Mouse (Mus musculus) MEL (cell line): ENCODE data around the gene Ciita. TPM values are rescaled to one million over a fixed set of nuclear protein-coding genes. Genes with fewer than 3 reads are reported as not detected.

Experiments
- DNase-seq: peaks from one replicate; pipeline ENCODE4 v3.0.0; 2011; ENCODE audit warnings: low read depth, low spot score
- H3K27ac ChIP-seq: 2 replicates; pipeline ENCODE4 v1.5.1; 2012; ENCODE audit warnings: low read depth, mild to moderate bottlenecking, control low read depth, low read length, moderate library complexity; ENCODE audit not compliant: control insufficient read depth
- H3K27me3 ChIP-seq, 2 experiments: fragments of 150-350 bp in 1 of 2; sonication (generic) in 1 of 2; 2 replicates each; pipeline ENCODE4 v1.6.1; 2012; ENCODE audit warnings: low read length in 2 of 2, mild to moderate bottlenecking in 2 of 2, improper control_type of control experiment in 1 of 2, moderate library complexity in 1 of 2; ENCODE audit not compliant: insufficient read depth in 2 of 2, control insufficient read depth in 1 of 2
- H3K36me3 ChIP-seq, 2 experiments: 2 replicates each; pipeline ENCODE4 v1.6.1; 2012 to 2014; ENCODE audit warnings: low read length in 2 of 2, improper control_type of control experiment in 1 of 2, inconsistent platforms in 1 of 2, mild to moderate bottlenecking in 1 of 2; ENCODE audit not compliant: insufficient read depth in 2 of 2, control insufficient read depth in 1 of 2
- H3K4me1 ChIP-seq, 2 experiments: fragments of 150-350 bp in 1 of 2; sonication (generic) in 1 of 2; 2 replicates each; pipeline ENCODE4 v1.6.1; 2012; ENCODE audit warnings: low read length in 2 of 2, improper control_type of control experiment in 1 of 2, mild to moderate bottlenecking in 1 of 2; ENCODE audit not compliant: insufficient read depth in 2 of 2, control insufficient read depth in 1 of 2
- H3K4me3 ChIP-seq, 2 experiments: fragments of 150-350 bp in 1 of 2; sonication (generic) in 1 of 2; 2 replicates each; pipeline ENCODE4 v1.5.1; 2012; ENCODE audit warnings: low read depth in 2 of 2, low read length in 2 of 2, mild to moderate bottlenecking in 2 of 2, moderate library complexity in 2 of 2, control low read depth in 1 of 2, improper control_type of control experiment in 1 of 2; ENCODE audit not compliant: control insufficient read depth in 1 of 2, insufficient read depth in 1 of 2
- H3K79me2 ChIP-seq: 2 replicates; pipeline ENCODE4 v1.6.1; 2012; ENCODE audit warnings: mild to moderate bottlenecking, low read length, moderate library complexity; ENCODE audit not compliant: control insufficient read depth, poor library complexity, insufficient read depth
- H3K9ac ChIP-seq: 2 replicates; pipeline ENCODE4 v1.6.1; 2012; ENCODE audit warnings: low read depth, mild to moderate bottlenecking, control low read depth, low read length, moderate library complexity; ENCODE audit not compliant: control insufficient read depth, poor library complexity, severe bottlenecking
- H3K9me3 ChIP-seq: fragments of 150-350 bp; sonication (generic); replicated peaks from 2 replicates; pipeline ENCODE4 v1.6.1; 2012; ENCODE audit warnings: mild to moderate bottlenecking, low read length, improper control_type of control experiment, moderate library complexity; ENCODE audit not compliant: insufficient read depth
- BHLHE40 ChIP-seq: IDR thresholded peaks from 2 replicates; pipeline ENCODE4 v1.6.1; 2012; ENCODE audit warnings: low read depth, mild to moderate bottlenecking, inconsistent platforms, low read length, improper control_type of control experiment, borderline replicate concordance
- CHD1 ChIP-seq: IDR thresholded peaks from 2 replicates; pipeline ENCODE4 v1.6.1; 2012; ENCODE audit warnings: low read depth, mild to moderate bottlenecking, inconsistent platforms, low read length, improper control_type of control experiment
- EP300 ChIP-seq, 2 experiments: IDR thresholded peaks; 2 replicates each; pipeline ENCODE4 v1.6.1; 2011; ENCODE audit warnings: improper control_type of control experiment in 2 of 2, low read length in 2 of 2, low read depth in 1 of 2, mild to moderate bottlenecking in 1 of 2
- ETS1 ChIP-seq: IDR thresholded peaks from 2 replicates; pipeline ENCODE4 v1.6.1; 2012; ENCODE audit warnings: low read depth, mild to moderate bottlenecking, inconsistent platforms, low read length, improper control_type of control experiment, moderate library complexity
- GABPA ChIP-seq: IDR thresholded peaks from 2 replicates; pipeline ENCODE4 v1.6.1; 2012; ENCODE audit warnings: low read depth, mild to moderate bottlenecking, inconsistent platforms, low read length, improper control_type of control experiment, moderate library complexity
- GATA1 ChIP-seq: IDR thresholded peaks from 2 replicates; pipeline ENCODE4 v1.6.1; 2011; ENCODE audit warnings: low read depth, low read length, improper control_type of control experiment
- KAT2A ChIP-seq: conservative IDR thresholded peaks from 2 replicates; pipeline ENCODE4 v1.6.1; 2012; ENCODE audit warnings: low read depth, low read length, improper control_type of control experiment, inconsistent platforms
- MAFK ChIP-seq: IDR thresholded peaks from 2 replicates; pipeline ENCODE4 v1.6.1; 2011; ENCODE audit warnings: low read depth, mild to moderate bottlenecking, low read length, improper control_type of control experiment, borderline replicate concordance
- MEF2A ChIP-seq: IDR thresholded peaks from 2 replicates; pipeline ENCODE4 v1.6.1; 2014; ENCODE audit warnings: low read depth, mild to moderate bottlenecking, inconsistent platforms, low read length, improper control_type of control experiment; ENCODE audit not compliant: poor library complexity, insufficient replicate concordance, severe bottlenecking; ENCODE audit errors: extremely low read depth
- MYB ChIP-seq: IDR thresholded peaks from 2 replicates; pipeline ENCODE4 v1.6.1; 2011; ENCODE audit warnings: mild to moderate bottlenecking, low read depth, low read length, improper control_type of control experiment
- MYC ChIP-seq: IDR thresholded peaks from 2 replicates; pipeline ENCODE4 v1.6.1; 2011; ENCODE audit warnings: low read depth, mild to moderate bottlenecking, low read length, improper control_type of control experiment, moderate library complexity
- POLR2A ChIP-seq, 2 experiments: IDR thresholded peaks; 2 replicates each; pipeline ENCODE4 v1.6.1; 2011 to 2012; ENCODE audit warnings: low read length in 2 of 2, mild to moderate bottlenecking in 2 of 2, control low read depth in 1 of 2, improper control_type of control experiment in 1 of 2, low read depth in 1 of 2, moderate library complexity in 1 of 2; ENCODE audit not compliant: control insufficient read depth in 1 of 2, insufficient read depth in 1 of 2, poor library complexity in 1 of 2
- POLR2AphosphoS2 ChIP-seq: IDR thresholded peaks from 2 replicates; pipeline ENCODE4 v1.6.1; 2011; ENCODE audit warnings: low read length, improper control_type of control experiment
- POLR2AphosphoS5 ChIP-seq: IDR thresholded peaks from 2 replicates; pipeline ENCODE4 v1.6.1; 2012; ENCODE audit warnings: low read depth, borderline replicate concordance, mild to moderate bottlenecking, inconsistent platforms, low read length, moderate library complexity, mixed read lengths
- RAD21 ChIP-seq: IDR thresholded peaks from 2 replicates; pipeline ENCODE4 v1.6.1; 2011; ENCODE audit warnings: mild to moderate bottlenecking, low read depth, low read length, improper control_type of control experiment
- SIN3A ChIP-seq: IDR thresholded peaks from 2 replicates; pipeline ENCODE4 v1.6.1; 2012; ENCODE audit warnings: low read length, improper control_type of control experiment, inconsistent platforms
- TAL1 ChIP-seq: IDR thresholded peaks from 2 replicates; pipeline ENCODE4 v1.6.1; 2012; ENCODE audit warnings: mild to moderate bottlenecking, inconsistent platforms, low read length, moderate library complexity, mixed read lengths
- TBP ChIP-seq: IDR thresholded peaks from 2 replicates; pipeline ENCODE4 v1.8.0; 2011; ENCODE audit warnings: low read depth, low read length, improper control_type of control experiment
- TCF12 ChIP-seq: IDR thresholded peaks from 2 replicates; pipeline ENCODE4 v1.6.1; 2014; ENCODE audit warnings: low read depth, mild to moderate bottlenecking, inconsistent platforms, low read length, improper control_type of control experiment, moderate library complexity
- UBTF ChIP-seq: IDR thresholded peaks from 2 replicates; pipeline ENCODE4 v1.6.1; 2012; ENCODE audit warnings: low read depth, mild to moderate bottlenecking, inconsistent platforms, low read length, improper control_type of control experiment, moderate library complexity, borderline replicate concordance; ENCODE audit not compliant: insufficient read depth
- USF2 ChIP-seq, 2 experiments: IDR thresholded peaks; 2 replicates each; pipeline ENCODE4 v1.6.1; 2011 to 2012; ENCODE audit warnings: improper control_type of control experiment in 2 of 2, low read length in 2 of 2, borderline replicate concordance in 1 of 2, inconsistent platforms in 1 of 2, low read depth in 1 of 2, mild to moderate bottlenecking in 1 of 2; ENCODE audit not compliant: insufficient read depth in 1 of 2
- ZMIZ1 ChIP-seq: IDR thresholded peaks from 2 replicates; pipeline ENCODE4 v1.6.1; 2012; ENCODE audit warnings: low read depth, mild to moderate bottlenecking, inconsistent platforms, low read length, improper control_type of control experiment, moderate library complexity
- polyA plus RNA-seq, 2 experiments: library from polyadenylated mRNA; stranded (reverse) in 1 of 2; unstranded in 1 of 2; fragments of >175 nt in 1 of 2; fragments of >200 nt in 1 of 2; gene quantifications; 2 replicates each; pipeline versions ENCODE4 v1.2.1 to v1.2.4; 2012; ENCODE audit warnings: low replicate concordance in 2 of 2, low read depth in 1 of 2; ENCODE audit not compliant: insufficient read length in 2 of 2, insufficient read depth in 1 of 2, missing spikeins in 1 of 2
- total RNA-seq: library from RNA; depleted of rRNA; stranded (reverse); fragments of 300-350 nt; gene quantifications from 2 replicates; pipeline ENCODE4 v1.2.3, GENCODE M21; 2012

The Ciita gene
- total and polyA plus RNA-seq, 3 experiments = 0.04 TPM; not detected in 2

- Histone ChIP-seq H3K4me3 (no peak overlapping the region), H3K27ac (no peak overlapping the region), H3K9ac (no peak overlapping the region), H3K9me3 (no peaks in the 10 kb centered on the region), H3K27me3 (no peaks in the 10 kb centered on the region), H3K79me2 (peaks cover 14% of the 10 kb centered on the region), H3K4me1 (peaks cover 3 to 12% of the 10 kb centered on the region in 2 experiments; a peak in 3 of 4 replicates), H3K36me3 (peaks cover 0 to 10% of the 10 kb centered on the region in 2 experiments; a peak in 1 of 4 replicates)
- no peak for TF ChIP-seq BHLHE40
- TF ChIP-seq GATA1 = no peak
- TF ChIP-seq POLR2A (IDR thresholded peaks at IDR 0.05; ENCODE audit: control insufficient read depth in 1 of 2, insufficient read depth in 1 of 2, low read depth in 1 of 2, low read length in 2 of 2, poor library complexity in 1 of 2) = no peak
- TF ChIP-seq MYB = no peak
- TF ChIP-seq ZMIZ1 = no peak
- no peak for TF ChIP-seq MYC
- no peak for TF ChIP-seq POLR2AphosphoS2
- no peak for TF ChIP-seq USF2 (IDR thresholded peaks at IDR 0.05; ENCODE audit: borderline replicate concordance in 1 of 2, insufficient read depth in 1 of 2, low read depth in 1 of 2, low read length in 2 of 2)
- no peak for TF ChIP-seq TCF12
- no peak for TF ChIP-seq MAFK
- TF ChIP-seq UBTF = no peak
- no peak for TF ChIP-seq POLR2AphosphoS5
- no peak for DNase-seq
These were observed 67.0 kb downstream of the Ciita start for GRCm38 (mm10) chr16:10546865-10547264.

DNA sequence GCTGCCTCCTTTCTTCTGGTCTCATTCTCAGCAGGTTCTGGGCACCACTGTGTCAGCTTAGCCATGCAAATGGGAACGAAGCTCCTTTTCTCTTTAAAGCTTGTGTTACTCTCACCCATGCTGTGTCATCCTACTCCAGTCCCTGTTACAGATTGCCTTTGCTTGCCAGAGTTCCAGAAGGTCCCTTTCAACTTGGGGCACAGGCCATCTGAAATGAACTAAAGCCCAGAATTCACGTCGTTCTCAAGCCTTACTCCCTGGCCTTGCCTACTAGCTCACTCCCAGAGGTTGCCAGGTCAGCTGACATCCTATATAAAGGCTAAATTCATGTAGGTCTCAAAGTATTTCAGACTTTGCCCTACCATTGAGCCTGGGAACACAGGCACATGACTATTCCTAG, 69.1 kb downstream of the Ciita start:
- Histone ChIP-seq H3K27ac (no peak overlapping the region), H3K4me3 (no peak overlapping the region), H3K27me3 (no peaks in the 10 kb centered on the region), H3K79me2 (peaks cover 8% of the 10 kb centered on the region), H3K9me3 (no peaks in the 10 kb centered on the region), H3K4me1 (peaks cover 5 to 15% of the 10 kb centered on the region in 2 experiments; a peak in 3 of 4 replicates), H3K36me3 (peaks cover 0 to 16% of the 10 kb centered on the region in 2 experiments; a peak in 2 of 4 replicates), H3K9ac (no peak overlapping the region)
- DNase-seq = no peak
- TF ChIP-seq TAL1 = no peak
- no peak for TF ChIP-seq KAT2A
- TF ChIP-seq EP300 (IDR thresholded peaks at IDR 0.05; ENCODE audit: low read depth in 1 of 2, low read length in 2 of 2) = no peak
- TF ChIP-seq ETS1 = no peak
- TF ChIP-seq SIN3A = no peak
- no peak for TF ChIP-seq MAFK
- TF ChIP-seq GABPA = no peak
- TF ChIP-seq RAD21 = no peak
- TF ChIP-seq CHD1 = no peak
- TF ChIP-seq TBP = no peak
- no peak for TF ChIP-seq POLR2AphosphoS2
- no peak for TF ChIP-seq USF2 (IDR thresholded peaks at IDR 0.05; ENCODE audit: borderline replicate concordance in 1 of 2, insufficient read depth in 1 of 2, low read depth in 1 of 2, low read length in 2 of 2)
- no peak for TF ChIP-seq MEF2A
- TF ChIP-seq POLR2A (IDR thresholded peaks at IDR 0.05; ENCODE audit: control insufficient read depth in 1 of 2, insufficient read depth in 1 of 2, low read depth in 1 of 2, low read length in 2 of 2, poor library complexity in 1 of 2) = no peak
